Mouse (Mus musculus): ENCODE data around the gene Tmem167b. TPM values are rescaled to one million over a fixed set of nuclear protein-coding genes. Genes with fewer than 3 reads are reported as not detected.

Gene Tmem167b
- polyA plus RNA-seq, 1 experiment from 2014 or later, result 33.3 TPM

DNA sequence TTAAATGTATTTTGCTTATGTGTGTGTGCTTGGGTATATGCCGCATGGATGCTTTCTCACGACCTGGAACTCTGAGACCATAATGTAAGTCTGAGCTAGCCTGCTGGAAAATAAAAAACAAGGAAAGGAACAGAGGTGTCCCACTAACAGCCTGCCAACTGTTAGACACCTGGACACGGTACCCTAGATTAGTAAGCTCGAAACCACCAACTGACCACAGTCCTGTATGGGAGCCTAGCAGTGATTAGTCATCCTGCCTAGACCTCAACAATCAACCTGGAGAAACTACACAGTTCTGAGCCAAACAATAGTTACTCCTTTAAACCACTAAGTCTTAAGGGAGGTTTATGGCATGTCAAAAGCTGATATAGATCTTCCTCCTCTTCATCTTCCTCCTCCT, 38.9 kb downstream of the Tmem167b start:
- no peak overlapping the region for H3K9ac ChIP-seq (ENCODE audit: low read length)
- ATAC-seq (replicated peaks; ENCODE audit: extremely low read depth, insufficient read depth, low FRiP score), result no peak

GRCm38 (mm10) chr3:108518276-108518675, 44.0 kb downstream of the Tmem167b start:
- no peak overlapping the region for H3K9ac ChIP-seq (ENCODE audit: low read length)
- 44% methylated on average over 4 of the region's 4 CpGs for WGBS

More for the DNA sequence above, 38.9 kb downstream of the Tmem167b start:
- Histone ChIP-seq H3K4me1 (ENCODE audit: control insufficient read depth, insufficient read depth, low read length) (no peaks in the 10 kb centered on the region), H3K4me3 (ENCODE audit: low read length) (no peak overlapping the region), H3K36me3 (ENCODE audit: control insufficient read depth, insufficient read depth) (no peaks in the 10 kb centered on the region), H3K4me2 (ENCODE audit: low read depth, low read length) (no peak overlapping the region), H3K27me3 (ENCODE audit: control insufficient read depth, insufficient read depth, low read length) (no peaks in the 10 kb centered on the region), H3K27ac (ENCODE audit: low read length) (no peak overlapping the region), H3K9me3 (replicated peaks; ENCODE audit: control insufficient read depth, low read length) (no peaks in the 10 kb centered on the region; the same call in 1 of the 2 replicates)
- WGBS, result 79% methylated on average over 4 of the region's 4 CpGs

GRCm38 (mm10) chr3:108513465-108513864, 48.8 kb downstream of the Tmem167b start:
- Histone ChIP-seq H3K27me3 (ENCODE audit: control insufficient read depth, insufficient read depth, low read length) (no peaks in the 10 kb centered on the region), H3K4me3 (ENCODE audit: low read length) (no peak overlapping the region), H3K9ac (ENCODE audit: low read length) (no peak overlapping the region), H3K9me3 (replicated peaks; ENCODE audit: control insufficient read depth, low read length) (no peaks in the 10 kb centered on the region), H3K4me1 (ENCODE audit: control insufficient read depth, insufficient read depth, low read length) (0 out of 2 replicates have a peak, but pooled peaks cover 2% of the 10 kb centered on the region), H3K4me2 (ENCODE audit: low read depth, low read length) (no peak overlapping the region), H3K36me3 (ENCODE audit: control insufficient read depth, insufficient read depth) (no peaks in the 10 kb centered on the region), H3K27ac (ENCODE audit: low read length) (no peak overlapping the region)
- whole genome bisulfite sequencing, result 65% methylated on average over 3 of the region's 3 CpGs
- no peak for ATAC-seq (replicated peaks; ENCODE audit: extremely low read depth, insufficient read depth, low FRiP score)

More at GRCm38 (mm10) chr3:108518276-108518675, 44.0 kb downstream of the Tmem167b start:
- Histone ChIP-seq H3K4me1 (ENCODE audit: control insufficient read depth, insufficient read depth, low read length) (no peaks in the 10 kb centered on the region), H3K9me3 (replicated peaks; ENCODE audit: control insufficient read depth, low read length) (no peaks in the 10 kb centered on the region), H3K27ac (ENCODE audit: low read length) (no peak overlapping the region), H3K36me3 (ENCODE audit: control insufficient read depth, insufficient read depth) (no peaks in the 10 kb centered on the region), H3K4me3 (ENCODE audit: low read length) (no peak overlapping the region), H3K27me3 (ENCODE audit: control insufficient read depth, insufficient read depth, low read length) (no peaks in the 10 kb centered on the region), H3K4me2 (ENCODE audit: low read depth, low read length) (no peak overlapping the region)
- no peak for ATAC-seq (replicated peaks; ENCODE audit: extremely low read depth, insufficient read depth, low FRiP score)

DNA sequence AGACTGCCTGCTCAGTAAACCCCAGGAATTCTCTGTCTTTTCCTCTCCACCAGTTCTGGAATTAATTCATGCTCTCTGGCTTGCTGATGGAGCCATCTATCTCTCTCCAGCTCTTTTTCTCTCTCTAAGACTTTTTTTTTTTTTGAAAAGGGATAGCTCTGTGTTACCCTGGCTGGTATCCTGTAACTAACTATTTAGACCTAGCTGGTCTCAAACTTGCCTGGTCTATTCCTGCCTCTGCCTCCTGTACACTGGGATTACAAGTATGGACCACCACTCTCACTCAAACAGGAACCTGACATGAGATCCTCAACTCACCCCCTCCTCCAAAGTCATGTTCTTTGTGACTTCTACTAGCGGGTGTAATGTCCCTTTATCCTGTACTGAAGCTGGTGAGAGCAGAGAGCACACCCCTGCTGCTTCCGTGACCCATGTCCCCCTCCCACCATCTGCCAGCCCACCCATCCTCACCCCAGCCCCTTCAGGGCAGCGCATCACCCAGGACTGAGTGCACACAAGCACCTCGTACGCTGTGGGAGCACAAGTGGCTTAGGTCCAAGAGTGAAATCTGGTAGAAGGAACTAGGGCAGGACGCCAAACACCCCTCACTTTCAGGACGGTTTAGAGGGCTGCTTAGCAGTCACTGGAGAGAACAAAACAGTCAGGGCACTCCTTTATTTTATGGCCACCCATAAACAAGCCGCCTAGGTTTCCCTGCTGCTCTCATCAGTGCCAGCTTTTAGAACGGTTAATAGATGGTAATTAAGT, 51.4 kb downstream of the Tmem167b start:
- H3K4me2 ChIP-seq (ENCODE audit: low read depth, low read length), result no peak overlapping the region
- H3K36me3 ChIP-seq (ENCODE audit: control insufficient read depth, insufficient read depth), result no peaks in the 10 kb centered on the region
- no peak overlapping the region for H3K4me3 ChIP-seq (ENCODE audit: low read length)
- 0 out of 2 replicates have a peak, but pooled peaks cover 2% of the 10 kb centered on the region for H3K4me1 ChIP-seq (ENCODE audit: control insufficient read depth, insufficient read depth, low read length)
- no peak for ATAC-seq (replicated peaks; ENCODE audit: extremely low read depth, insufficient read depth, low FRiP score)
- 28% methylated on average over 9 of the region's 9 CpGs for WGBS
- no peak overlapping the region for H3K9ac ChIP-seq (ENCODE audit: low read length)
- no peaks in the 10 kb centered on the region for H3K9me3 ChIP-seq (replicated peaks; ENCODE audit: control insufficient read depth, low read length)
- no peak overlapping the region for H3K27ac ChIP-seq (ENCODE audit: low read length)
- no peaks in the 10 kb centered on the region for H3K27me3 ChIP-seq (ENCODE audit: control insufficient read depth, insufficient read depth, low read length)

DNA sequence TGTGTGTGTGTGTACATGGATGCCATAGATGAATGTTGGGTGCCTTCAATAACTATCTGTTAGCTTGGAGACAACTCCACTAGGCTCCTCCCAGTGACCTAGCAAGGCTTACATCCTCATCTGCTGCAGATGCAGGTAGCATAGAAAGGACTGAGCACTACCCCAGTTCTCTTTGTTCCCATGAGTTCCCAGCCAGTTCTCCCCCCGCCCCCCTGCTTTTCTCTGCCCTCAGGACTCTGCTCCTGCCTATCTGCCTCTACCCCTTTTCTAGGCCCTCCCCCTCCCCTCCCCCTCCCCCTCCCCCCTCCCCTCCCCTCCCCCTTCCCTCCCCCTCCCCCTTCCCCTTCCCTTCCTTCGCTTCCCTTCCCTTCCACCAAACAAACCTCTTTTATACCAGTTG, 52.1 kb downstream of the Tmem167b start:
- Histone ChIP-seq H3K4me3 (ENCODE audit: low read length) (no peak overlapping the region), H3K27me3 (ENCODE audit: control insufficient read depth, insufficient read depth, low read length) (no peaks in the 10 kb centered on the region), H3K9ac (ENCODE audit: low read length) (no peak overlapping the region), H3K27ac (ENCODE audit: low read length) (no peak overlapping the region), H3K36me3 (ENCODE audit: control insufficient read depth, insufficient read depth) (no peaks in the 10 kb centered on the region), H3K4me1 (ENCODE audit: control insufficient read depth, insufficient read depth, low read length) (0 out of 2 replicates have a peak, but pooled peaks cover 2% of the 10 kb centered on the region), H3K9me3 (replicated peaks; ENCODE audit: control insufficient read depth, low read length) (no peaks in the 10 kb centered on the region), H3K4me2 (ENCODE audit: low read depth, low read length) (no peak overlapping the region)
- no peak for ATAC-seq (replicated peaks; ENCODE audit: extremely low read depth, insufficient read depth, low FRiP score)
- WGBS, result 43% methylated on average over 1 of the region's 2 CpGs

GRCm38 (mm10) chr3:108508745-108509474, 53.4 kb downstream of the Tmem167b start:
- Histone ChIP-seq H3K36me3 (ENCODE audit: control insufficient read depth, insufficient read depth) (no peaks in the 10 kb centered on the region), H3K4me2 (ENCODE audit: low read depth, low read length) (no peak overlapping the region), H3K9me3 (replicated peaks; ENCODE audit: control insufficient read depth, low read length) (no peaks in the 10 kb centered on the region), H3K4me3 (ENCODE audit: low read length) (no peak overlapping the region), H3K27me3 (ENCODE audit: control insufficient read depth, insufficient read depth, low read length) (no peaks in the 10 kb centered on the region), H3K4me1 (ENCODE audit: control insufficient read depth, insufficient read depth, low read length) (0 out of 2 replicates have a peak, but pooled peaks cover 2% of the 10 kb centered on the region), H3K9ac (ENCODE audit: low read length) (no peak overlapping the region), H3K27ac (ENCODE audit: low read length) (no peak overlapping the region)
- 67% methylated on average over 4 of the region's 4 CpGs for WGBS
- ATAC-seq (replicated peaks; ENCODE audit: extremely low read depth, insufficient read depth, low FRiP score), result no peak

Small RNA genes lying within 50 kb of the gene (microRNA-seq; reads per million reads assigned to microRNA genes)
- gene Gm22860, result not detected

Other genes starting within 250 kb of the Tmem167b start
- gene Mybphl, start 197.6 kb downstream of the Tmem167b start, polyA plus RNA-seq (2015; fragmentation: Nextera tagmentation; extraction: Ambion mirVana), result 47.6 and 84.1 TPM in 2 replicates
- gene Psrc1, start 178.6 kb downstream of the Tmem167b start, polyA plus RNA-seq (2015; fragmentation: Nextera tagmentation; extraction: Ambion mirVana), result 21.9 and 23.0 TPM in 2 replicates
- 2.7 and 3.9 TPM in 2 replicates for gene Celsr2, start 146.9 kb downstream of the Tmem167b start, polyA plus RNA-seq (2015; fragmentation: Nextera tagmentation; extraction: Ambion mirVana)
- 82.7 and 87.2 TPM in 2 replicates for gene Sars, start 117.3 kb downstream of the Tmem167b start, polyA plus RNA-seq (2015; fragmentation: Nextera tagmentation; extraction: Ambion mirVana)
- gene 1700013F07Rik, start 28.3 kb downstream of the Tmem167b start, polyA plus RNA-seq (2015; fragmentation: Nextera tagmentation; extraction: Ambion mirVana), result 0.41 and 0.46 TPM in 2 replicates
- gene 5330417C22Rik, start 25.9 kb downstream of the Tmem167b start, polyA plus RNA-seq (2015; fragmentation: Nextera tagmentation; extraction: Ambion mirVana), result 1.9 and 2.9 TPM in 2 replicates
- gene Taf13, start 9.2 kb upstream of the Tmem167b start, polyA plus RNA-seq (2015; fragmentation: Nextera tagmentation; extraction: Ambion mirVana), result 26.6 and 29.9 TPM in 2 replicates
- gene Wdr47, start 28.8 kb upstream of the Tmem167b start, polyA plus RNA-seq (2015; fragmentation: Nextera tagmentation; extraction: Ambion mirVana), result 6.7 and 7.1 TPM in 2 replicates
- 52.2 and 63.3 TPM in 2 replicates for gene Clcc1, start 91.4 kb upstream of the Tmem167b start, polyA plus RNA-seq (2015; fragmentation: Nextera tagmentation; extraction: Ambion mirVana)
- gene Gpsm2, start 159.8 kb upstream of the Tmem167b start, polyA plus RNA-seq (2015; fragmentation: Nextera tagmentation; extraction: Ambion mirVana), result 28.9 and 31.5 TPM in 2 replicates
- 0.10 TPM in 1 of 2 replicates, not detected in the other for gene Aknad1, start 177.2 kb upstream of the Tmem167b start, polyA plus RNA-seq (2015; fragmentation: Nextera tagmentation; extraction: Ambion mirVana)